ENCODE assay signal across 32 mouse cellular contexts in genomic region chr6:54445249-54445818, GRCm38 (mm10). TPM values are rescaled to one million over a fixed set of nuclear protein-coding genes. Genes with fewer than 3 reads are reported as not detected.
DNase-seq lines count a peak whose midpoint lies in the region; ATAC-seq lines count a peak whose summit lies in the region.
"Had no signal": no experiment of that assay in that cellular context is flagged by ENCODE, and none has a peak within 500 bp of the region (broad histone marks: within the 10 kb centered on the region; RNA-seq: fewer than 3 reads in every experiment).

No protein-coding gene starts in this region.

- H3K27ac ChIP-seq in forebrain, embryonic 11.5 days (ENCODE audit: low read depth, low read length): no peak overlapping the region
- no peak overlapping the region for H3K27ac ChIP-seq in forebrain, embryonic 16.5 days (ENCODE audit: low read length)
- peak overlapping the region; percentile 66; the same call in 1 of the 2 replicates for H3K27ac ChIP-seq in embryonic facial prominence, embryonic 13.5 days
- peak overlapping the region; percentile 43 for H3K27ac ChIP-seq in limb, embryonic 15.5 days
- H3K27ac ChIP-seq: forebrain, embryonic 10.5 days; hindbrain, embryonic 10.5 days; kidney, postnatal 0 days; liver, embryonic 15.5 days; midbrain, embryonic 10.5 days; neural tube, embryonic 12.5 days had no signal

- no peak for ATAC-seq in forebrain, embryonic 11.5 days (replicated peaks; ENCODE audit: low FRiP score)
- no peak for ATAC-seq in forebrain, embryonic 16.5 days
- no peak for ATAC-seq in embryonic facial prominence, embryonic 13.5 days (ENCODE audit: insufficient number of reproducible peaks, insufficient read depth, low FRiP score, low TSS enrichment, low read depth)
- 0 out of 2 replicates have a peak, but pooled peaks have one; percentile 40 for ATAC-seq in limb, embryonic 15.5 days (ENCODE audit: insufficient number of reproducible peaks, low FRiP score, low TSS enrichment, low read depth)
- ATAC-seq: forebrain, postnatal 0 days; hindbrain, embryonic 16.5 days; intestine, embryonic 16.5 days; midbrain, embryonic 16.5 days had no signal

- no peaks in the 10 kb centered on the region for H3K4me1 ChIP-seq in forebrain, embryonic 11.5 days (replicated peaks; ENCODE audit: control insufficient read depth, insufficient read depth, low read length)
- no peaks in the 10 kb centered on the region for H3K4me1 ChIP-seq in forebrain, embryonic 16.5 days (replicated peaks; ENCODE audit: control insufficient read depth, insufficient read depth, low read length)
- H3K4me1 ChIP-seq in embryonic facial prominence, embryonic 13.5 days: peaks cover 18% of the 10 kb centered on the region
- H3K4me1 ChIP-seq in limb, embryonic 15.5 days: peaks cover 10% of the 10 kb centered on the region
- H3K4me1 ChIP-seq: neural tube, embryonic 12.5 days had no signal

- DNase-seq in forebrain, embryonic 11.5 days (ENCODE audit: low spot score): peak; percentile 25
- DNase-seq in hindlimb bud, embryonic 11.5 days (ENCODE audit: extremely low spot score, low read depth, low spot score): peak; percentile 54
- no peak for DNase-seq in liver
- no peak for DNase-seq in frontal cortex, postnatal 10 days (ENCODE audit: low spot score in 2 of 2)
- DNase-seq in spleen, postnatal 10 days (ENCODE audit: low spot score in 2 of 2): no peak
- DNase-seq: adrenal gland, postnatal 14 days; cerebellum, adult 11 months; cerebellum, adult 9-10 months; cerebellum, postnatal 36 days; forebrain, postnatal 0 days; gastrocnemius, postnatal 25 days; heart, adult 18-20 months; heart, postnatal 10 days; kidney, adult 8-10 months; layer of hippocampus, adult 9-11 months; lung, embryonic 14.5 days; right cerebral cortex, adult 18-20 months; right cerebral cortex, postnatal 4 days had no signal

- no peak overlapping the region for H3K4me2 ChIP-seq in forebrain, embryonic 11.5 days (ENCODE audit: low read depth, low read length, severe bottlenecking)
- H3K4me2 ChIP-seq in forebrain, embryonic 16.5 days (ENCODE audit: low read length): no peak overlapping the region
- no peak overlapping the region for H3K4me2 ChIP-seq in embryonic facial prominence, embryonic 13.5 days
- no peak overlapping the region for H3K4me2 ChIP-seq in limb, embryonic 15.5 days
- H3K4me2 ChIP-seq: liver, embryonic 15.5 days; lung, embryonic 14.5 days; neural tube, embryonic 12.5 days had no signal

- no peaks in the 10 kb centered on the region for H3K27me3 ChIP-seq in forebrain, embryonic 11.5 days (ENCODE audit: control insufficient read depth, insufficient read depth, low read length)
- H3K27me3 ChIP-seq in forebrain, embryonic 16.5 days (replicated peaks; ENCODE audit: control insufficient read depth, insufficient read depth, low read length): no peaks in the 10 kb centered on the region
- 0 out of 2 replicates have a peak, but pooled peaks cover 3% of the 10 kb centered on the region for H3K27me3 ChIP-seq in embryonic facial prominence, embryonic 13.5 days
- H3K27me3 ChIP-seq in limb, embryonic 15.5 days: no peaks in the 10 kb centered on the region
- H3K27me3 ChIP-seq: heart, embryonic 12.5 days; liver, embryonic 15.5 days; neural tube, embryonic 12.5 days had no signal

- WGBS in forebrain, embryonic 11.5 days: 90% methylated on average over 7 of the region's 7 CpGs
- WGBS in forebrain, embryonic 16.5 days: 80% methylated on average over 7 of the region's 7 CpGs
- whole genome bisulfite sequencing in embryonic facial prominence, embryonic 13.5 days: 41% methylated on average over 7 of the region's 7 CpGs
- WGBS in limb, embryonic 15.5 days: 18% methylated on average over 7 of the region's 7 CpGs

- no peak overlapping the region for H3K4me3 ChIP-seq in forebrain, embryonic 11.5 days (ENCODE audit: low read depth, low read length)
- H3K4me3 ChIP-seq in forebrain, embryonic 16.5 days (replicated peaks; ENCODE audit: low read length): no peak overlapping the region
- H3K4me3 ChIP-seq in embryonic facial prominence, embryonic 13.5 days: no peak overlapping the region
- H3K4me3 ChIP-seq in limb, embryonic 15.5 days: no peak overlapping the region
- H3K4me3 ChIP-seq: forebrain, embryonic 10.5 days; heart, embryonic 12.5 days; hindbrain, embryonic 10.5 days; liver, embryonic 15.5 days; midbrain, embryonic 10.5 days; myocyte; neural tube, embryonic 12.5 days had no signal

- no peak overlapping the region for H3K9ac ChIP-seq in forebrain, embryonic 11.5 days (ENCODE audit: low read length)
- H3K9ac ChIP-seq in forebrain, embryonic 16.5 days (replicated peaks; ENCODE audit: low read depth, low read length): no peak overlapping the region
- no peak overlapping the region for H3K9ac ChIP-seq in embryonic facial prominence, embryonic 13.5 days
- no peak overlapping the region for H3K9ac ChIP-seq in limb, embryonic 15.5 days
- H3K9ac ChIP-seq: forebrain, postnatal 0 days; heart, embryonic 12.5 days; liver, embryonic 15.5 days; lung, embryonic 14.5 days; neural tube, embryonic 12.5 days had no signal

- H3K9me3 ChIP-seq in forebrain, embryonic 11.5 days (ENCODE audit: control insufficient read depth, low read length): no peaks in the 10 kb centered on the region
- no peaks in the 10 kb centered on the region for H3K9me3 ChIP-seq in forebrain, embryonic 16.5 days (ENCODE audit: control insufficient read depth, low read length)
- no peaks in the 10 kb centered on the region for H3K9me3 ChIP-seq in embryonic facial prominence, embryonic 13.5 days
- no peaks in the 10 kb centered on the region for H3K9me3 ChIP-seq in limb, embryonic 15.5 days
- H3K9me3 ChIP-seq: forebrain, embryonic 10.5 days; heart, embryonic 12.5 days; hindbrain, embryonic 10.5 days; liver, embryonic 15.5 days; midbrain, embryonic 10.5 days; neural tube, embryonic 12.5 days had no signal

- no peaks in the 10 kb centered on the region for H3K36me3 ChIP-seq in forebrain, embryonic 11.5 days (ENCODE audit: control insufficient read depth, insufficient read depth, low read length)
- H3K36me3 ChIP-seq in forebrain, embryonic 16.5 days (ENCODE audit: control insufficient read depth, insufficient read depth): no peaks in the 10 kb centered on the region
- no peaks in the 10 kb centered on the region for H3K36me3 ChIP-seq in embryonic facial prominence, embryonic 13.5 days
- H3K36me3 ChIP-seq in limb, embryonic 15.5 days: no peaks in the 10 kb centered on the region
- H3K36me3 ChIP-seq: forebrain, embryonic 10.5 days; heart, embryonic 12.5 days; hindbrain, embryonic 10.5 days; liver, embryonic 15.5 days; midbrain, embryonic 10.5 days; neural tube, embryonic 12.5 days had no signal

RNA-seq across cellular contexts. Expression of gene Wipf3, which starts 15.9 kb away (rescaled TPM):
- 0.96 and 1.3 TPM in 2 replicates for polyA plus RNA-seq in forebrain, embryonic 11.5 days (2014; fragmentation: Nextera tagmentation; extraction: Ambion mirVana)
- polyA plus RNA-seq in forebrain, embryonic 16.5 days (2015; fragmentation: Nextera tagmentation; extraction: Ambion mirVana): 3.9 and 5.5 TPM in 2 replicates
- 1.1 and 1.5 TPM in 2 replicates for polyA plus RNA-seq in embryonic facial prominence, embryonic 13.5 days (2015; fragmentation: Nextera tagmentation; extraction: Ambion mirVana)
- polyA plus RNA-seq in limb, embryonic 15.5 days (2015; fragmentation: Nextera tagmentation; extraction: Ambion mirVana): 1.4 and 1.5 TPM in 2 replicates

Comparison
In these comparisons a context has a peak if more than half of its experiments do, and no peak if none do; other contexts are left out.
1. DNase-seq: peak in forebrain, embryonic 11.5 days (single experiment) and hindlimb bud, embryonic 11.5 days (single experiment); none in liver (single experiment), frontal cortex, postnatal 10 days (0 of 2) and spleen, postnatal 10 days (0 of 2).
2. H3K27ac ChIP-seq: peak in embryonic facial prominence, embryonic 13.5 days (single experiment) and limb, embryonic 15.5 days (single experiment); none in forebrain, embryonic 11.5 days (single experiment) and forebrain, embryonic 16.5 days (single experiment).